Mouse (Mus musculus): Measurements from ENCODE around the gene Rabgap1l. TPM values are rescaled to one million over a fixed set of nuclear protein-coding genes. Genes with fewer than 3 reads are reported as not detected.

Rabgap1l gene
- polyA plus RNA-seq, 1 experiment: 85.7 TPM

- no peak overlapping the region for H3K4me3 ChIP-seq (replicated peaks)
- peaks cover 49% of the 10 kb centered on the region for H3K4me1 ChIP-seq
- H3K27me3 ChIP-seq (replicated peaks): no peaks in the 10 kb centered on the region
- TF ChIP-seq FLI1 (IDR thresholded peaks at IDR 0.05; ENCODE audit: low read length) (no peak), GATA1 (IDR thresholded peaks at IDR 0.05; ENCODE audit: borderline replicate concordance, low read length) (no peak)
- no peaks in the 10 kb centered on the region for H3K9me3 ChIP-seq
- H3K36me3 ChIP-seq (replicated peaks; ENCODE audit: low read length): no peaks in the 10 kb centered on the region
These were observed 2.4 kb downstream of the Rabgap1l start for GRCm38 (mm10) chr1:160790630-160791029.

- peaks cover 43% of the 10 kb centered on the region for H3K4me1 ChIP-seq
- no peak overlapping the region for H3K4me3 ChIP-seq (replicated peaks)
- TF ChIP-seq GATA1 (IDR thresholded peaks at IDR 0.05; ENCODE audit: borderline replicate concordance, low read length) (no peak), FLI1 (IDR thresholded peaks at IDR 0.05; ENCODE audit: low read length) (no peak)
- no peaks in the 10 kb centered on the region for H3K36me3 ChIP-seq (replicated peaks; ENCODE audit: low read length)
- no peaks in the 10 kb centered on the region for H3K27me3 ChIP-seq (replicated peaks)
- H3K9me3 ChIP-seq: no peaks in the 10 kb centered on the region
These were observed 3.1 kb downstream of the Rabgap1l start for GRCm38 (mm10) chr1:160789876-160790275.

- TF ChIP-seq FLI1 (IDR thresholded peaks at IDR 0.05; ENCODE audit: low read length): no peak
- no peak for TF ChIP-seq GATA1 (IDR thresholded peaks at IDR 0.05; ENCODE audit: borderline replicate concordance, low read length)
- Histone ChIP-seq H3K27me3 (replicated peaks) (no peaks in the 10 kb centered on the region), H3K4me3 (replicated peaks) (no peak overlapping the region), H3K4me1 (peaks cover 39% of the 10 kb centered on the region), H3K36me3 (replicated peaks; ENCODE audit: low read length) (no peaks in the 10 kb centered on the region), H3K9me3 (no peaks in the 10 kb centered on the region)
These were observed 5.1 kb downstream of the Rabgap1l start for GRCm38 (mm10) chr1:160787926-160788325.

- Histone ChIP-seq H3K9me3 (no peaks in the 10 kb centered on the region), H3K4me1 (peaks cover 38% of the 10 kb centered on the region), H3K27me3 (replicated peaks) (no peaks in the 10 kb centered on the region), H3K36me3 (replicated peaks; ENCODE audit: low read length) (no peaks in the 10 kb centered on the region), H3K4me3 (replicated peaks) (no peak overlapping the region)
- TF ChIP-seq GATA1 (IDR thresholded peaks at IDR 0.05; ENCODE audit: borderline replicate concordance, low read length): no peak
- no peak for TF ChIP-seq FLI1 (IDR thresholded peaks at IDR 0.05; ENCODE audit: low read length)
These were observed 5.8 kb downstream of the Rabgap1l start for GRCm38 (mm10) chr1:160787164-160787563.

GRCm38 (mm10) chr1:160786571-160786970 lies 6.4 kb downstream of the Rabgap1l start:
- no peaks in the 10 kb centered on the region for H3K36me3 ChIP-seq (replicated peaks; ENCODE audit: low read length)
- H3K4me3 ChIP-seq (replicated peaks): no peak overlapping the region
- H3K4me1 ChIP-seq: peaks cover 33% of the 10 kb centered on the region
- H3K27me3 ChIP-seq (replicated peaks): no peaks in the 10 kb centered on the region
- no peak for TF ChIP-seq FLI1 (IDR thresholded peaks at IDR 0.05; ENCODE audit: low read length)
- TF ChIP-seq GATA1 (IDR thresholded peaks at IDR 0.05; ENCODE audit: borderline replicate concordance, low read length): no peak
- H3K9me3 ChIP-seq: no peaks in the 10 kb centered on the region

GRCm38 (mm10) chr1:160785681-160786225 lies 7.3 kb downstream of the Rabgap1l start:
- Histone ChIP-seq H3K4me3 (replicated peaks) (no peak overlapping the region), H3K27me3 (replicated peaks) (no peaks in the 10 kb centered on the region), H3K4me1 (peaks cover 33% of the 10 kb centered on the region)

GRCm38 (mm10) chr1:160784122-160784521 lies 8.9 kb downstream of the Rabgap1l start:
- no peaks in the 10 kb centered on the region for H3K36me3 ChIP-seq (replicated peaks; ENCODE audit: low read length)
- H3K4me1 ChIP-seq: peaks cover 36% of the 10 kb centered on the region
- TF ChIP-seq GATA1 (IDR thresholded peaks at IDR 0.05; ENCODE audit: borderline replicate concordance, low read length) (no peak), FLI1 (IDR thresholded peaks at IDR 0.05; ENCODE audit: low read length) (no peak)
- H3K4me3 ChIP-seq (replicated peaks): no peak overlapping the region
- H3K9me3 ChIP-seq: no peaks in the 10 kb centered on the region
- H3K27me3 ChIP-seq (replicated peaks): no peaks in the 10 kb centered on the region

More at GRCm38 (mm10) chr1:160785681-160786225, 7.3 kb downstream of the Rabgap1l start:
- Histone ChIP-seq H3K9me3 (no peaks in the 10 kb centered on the region), H3K36me3 (replicated peaks; ENCODE audit: low read length) (no peaks in the 10 kb centered on the region)
- no peak for TF ChIP-seq FLI1 (IDR thresholded peaks at IDR 0.05; ENCODE audit: low read length)
- no peak for TF ChIP-seq GATA1 (IDR thresholded peaks at IDR 0.05; ENCODE audit: borderline replicate concordance, low read length)

- Histone ChIP-seq H3K36me3 (replicated peaks; ENCODE audit: low read length) (peaks cover 3% of the 10 kb centered on the region), H3K4me3 (replicated peaks) (no peak overlapping the region), H3K9me3 (no peaks in the 10 kb centered on the region), H3K27me3 (replicated peaks) (no peaks in the 10 kb centered on the region), H3K4me1 (peaks cover 29% of the 10 kb centered on the region)
- TF ChIP-seq FLI1 (IDR thresholded peaks at IDR 0.05; ENCODE audit: low read length) (no peak), GATA1 (IDR thresholded peaks at IDR 0.05; ENCODE audit: borderline replicate concordance, low read length) (no peak)
These were observed 18.8 kb downstream of the Rabgap1l start for GRCm38 (mm10) chr1:160774166-160774565.

- TF ChIP-seq FLI1 (IDR thresholded peaks at IDR 0.05; ENCODE audit: low read length): no peak
- TF ChIP-seq GATA1 (IDR thresholded peaks at IDR 0.05; ENCODE audit: borderline replicate concordance, low read length): no peak
- no peak overlapping the region for H3K4me3 ChIP-seq (replicated peaks)
- peaks cover 13% of the 10 kb centered on the region; the same call in 1 of the 2 replicates for H3K4me1 ChIP-seq
- no peaks in the 10 kb centered on the region for H3K36me3 ChIP-seq (replicated peaks; ENCODE audit: low read length)
- no peaks in the 10 kb centered on the region for H3K27me3 ChIP-seq (replicated peaks)
- H3K9me3 ChIP-seq: no peaks in the 10 kb centered on the region
These were observed 27.4 kb downstream of the Rabgap1l start for GRCm38 (mm10) chr1:160765565-160765964.

- TF ChIP-seq FLI1 (IDR thresholded peaks at IDR 0.05; ENCODE audit: low read length) (no peak), GATA1 (IDR thresholded peaks at IDR 0.05; ENCODE audit: borderline replicate concordance, low read length) (no peak)
- Histone ChIP-seq H3K4me1 (peaks cover 17% of the 10 kb centered on the region), H3K36me3 (replicated peaks; ENCODE audit: low read length) (peaks cover 7% of the 10 kb centered on the region), H3K27me3 (replicated peaks) (no peaks in the 10 kb centered on the region), H3K9me3 (peaks cover 3% of the 10 kb centered on the region; the same call in 1 of the 2 replicates), H3K4me3 (replicated peaks) (no peak overlapping the region)
These were observed 34.8 kb downstream of the Rabgap1l start for GRCm38 (mm10) chr1:160758243-160758642.
